In genomic region chr8:117322021-117322420, GRCm38 (mm10) we compare ENCODE assay signal across 8 mouse cellular contexts.
A peak's percentile ranks its signal among the peaks of the same experiment; 100 is the strongest.
DNase-seq lines count a peak whose midpoint lies in the region; ATAC-seq and TF ChIP-seq lines count a peak whose summit lies in the region.

No protein-coding gene starts in this region.

- no peaks in the 10 kb centered on the region for H3K36me3 ChIP-seq in forebrain, embryonic 14.5 days (ENCODE audit: control insufficient read depth, insufficient read depth, low read length)
- H3K36me3 ChIP-seq in thymus, adult 2 months (ENCODE audit: control insufficient read depth, insufficient read depth, low read length), result no peaks in the 10 kb centered on the region

- peak; percentile 91 for ATAC-seq in activated CD4-positive, CD25-positive, alpha-beta regulatory T cell, adult 4 months
- peak; percentile 88 for ATAC-seq in forebrain, embryonic 14.5 days
- ATAC-seq in cerebellum, adult (ENCODE audit: insufficient number of reproducible peaks, low FRiP score, low TSS enrichment), result no peak

- H3K4me2 ChIP-seq in forebrain, embryonic 14.5 days (ENCODE audit: low read length), result peak overlapping the region; percentile 28

- no peak for TF ChIP-seq CTCF in thymus, adult 2 months (IDR thresholded peaks at IDR 0.05; ENCODE audit: borderline replicate concordance, control insufficient read depth, extremely low read depth, insufficient read depth, low read length, poor library complexity)

- H3K9me3 ChIP-seq in forebrain, embryonic 14.5 days (replicated peaks; ENCODE audit: control insufficient read depth, low read length), result no peaks in the 10 kb centered on the region

- WGBS in forebrain, embryonic 14.5 days, result 28% methylated on average over 6 of the region's 6 CpGs
- 9% methylated on average over 6 of the region's 6 CpGs for WGBS in thymus, adult 2 months

- intact Hi-C loops in gastrocnemius, postnatal 14 days (cut with DNase I; ENCODE audit: low total_unique reads), result no loop called here

- peak overlapping the region; percentile 86 for H3K27ac ChIP-seq in forebrain, embryonic 14.5 days (ENCODE audit: low read depth, low read length)
- H3K27ac ChIP-seq in thymus, adult 2 months (ENCODE audit: control insufficient read depth, insufficient read depth, low read length), result no peak overlapping the region

- no peak overlapping the region for H3K4me3 ChIP-seq in forebrain, embryonic 14.5 days (ENCODE audit: low read depth, low read length)
- H3K4me3 ChIP-seq in thymus, adult 2 months (ENCODE audit: control insufficient read depth, insufficient read depth, low read length), result no peak overlapping the region

- no peaks in the 10 kb centered on the region for H3K27me3 ChIP-seq in forebrain, embryonic 14.5 days (replicated peaks; ENCODE audit: control insufficient read depth, insufficient read depth, low read length)
- no peaks in the 10 kb centered on the region for H3K27me3 ChIP-seq in thymus, adult 2 months (ENCODE audit: control insufficient read depth, insufficient read depth, low read length)

- peaks cover 19% of the 10 kb centered on the region for H3K4me1 ChIP-seq in forebrain, embryonic 14.5 days (ENCODE audit: control insufficient read depth, insufficient read depth, low read length)
- H3K4me1 ChIP-seq in thymus, adult 2 months (replicated peaks; ENCODE audit: control insufficient read depth, insufficient read depth, low read length), result peaks cover 34% of the 10 kb centered on the region

- DNase-seq in forebrain, embryonic 14.5 days (ENCODE audit: low spot score), result peak; percentile 87
- peak; percentile 86 for DNase-seq in layer of hippocampus, adult 9-11 months
- DNase-seq in naive thymus-derived CD4-positive, alpha-beta T cell, adult 2 months (ENCODE audit: low read depth), result peak; percentile 88
- DNase-seq in thymus, adult 2 months, result peak; percentile 71
- no peak for DNase-seq in gastrocnemius, postnatal 14 days
- DNase-seq in urinary bladder, postnatal 14 days (ENCODE audit: low spot score), result no peak

- no peak for TF ChIP-seq POLR2A in thymus, adult 2 months (IDR thresholded peaks at IDR 0.05; ENCODE audit: control insufficient read depth, extremely low read depth, insufficient read depth, low read length, poor library complexity)

- H3K9ac ChIP-seq in forebrain, embryonic 14.5 days (ENCODE audit: low read length), result peak overlapping the region; percentile 35; the same call in 1 of the 2 replicates

Comparison
In these comparisons a context has a peak if more than half of its experiments do, and no peak if none do; other contexts are left out.
1. DNase-seq: peak in forebrain, embryonic 14.5 days (single experiment), layer of hippocampus, adult 9-11 months (single experiment), naive thymus-derived CD4-positive, alpha-beta T cell, adult 2 months (single experiment) and thymus, adult 2 months (single experiment); none in gastrocnemius, postnatal 14 days (single experiment) and urinary bladder, postnatal 14 days (single experiment).